Comparison of ENCODE assay signal across 8 mouse cellular contexts in the genomic region with DNA sequence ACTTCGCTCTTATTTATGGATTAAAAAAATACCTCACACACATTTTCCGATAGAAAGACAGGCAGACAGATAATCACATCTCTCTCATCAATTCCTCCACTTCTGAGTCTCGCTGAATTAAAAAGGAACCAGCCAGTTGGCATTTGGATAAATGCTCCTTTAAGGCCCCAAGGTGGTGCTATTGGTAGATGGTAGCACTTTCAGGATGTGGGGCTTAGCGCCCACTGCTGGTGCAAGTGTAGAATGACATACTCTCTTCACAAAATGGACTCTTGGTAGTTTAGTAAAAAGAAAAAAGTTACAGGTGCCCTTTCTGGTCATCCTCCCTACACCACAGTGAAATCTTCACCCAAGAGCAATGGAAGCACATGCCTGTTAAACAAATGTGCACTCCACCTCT. TPM values are rescaled to one million over a fixed set of nuclear protein-coding genes. Genes with fewer than 3 reads are reported as not detected.
DNase-seq lines count a peak whose midpoint lies in the region; ATAC-seq lines count a peak whose summit lies in the region.

No protein-coding gene starts in this region.

- H3K4me2 ChIP-seq in hindbrain, embryonic 11.5 days (replicated peaks; ENCODE audit: low read depth, low read length): no peak overlapping the region
- H3K4me2 ChIP-seq in hindbrain, embryonic 12.5 days (replicated peaks): no peak overlapping the region

- no peaks in the 10 kb centered on the region for H3K36me3 ChIP-seq in hindbrain, embryonic 11.5 days (ENCODE audit: control insufficient read depth, insufficient read depth, low read length)
- no peaks in the 10 kb centered on the region for H3K36me3 ChIP-seq in hindbrain, embryonic 12.5 days

- H3K27ac ChIP-seq in hindbrain, embryonic 11.5 days (ENCODE audit: low read depth, low read length): no peak overlapping the region
- no peak overlapping the region for H3K27ac ChIP-seq in hindbrain, embryonic 12.5 days

- H3K27me3 ChIP-seq in hindbrain, embryonic 11.5 days (ENCODE audit: control insufficient read depth, insufficient read depth, low read length): no peaks in the 10 kb centered on the region
- H3K27me3 ChIP-seq in hindbrain, embryonic 12.5 days: no peaks in the 10 kb centered on the region

- H3K9ac ChIP-seq in hindbrain, embryonic 11.5 days (ENCODE audit: low read depth, low read length): no peak overlapping the region
- H3K9ac ChIP-seq in hindbrain, embryonic 12.5 days: no peak overlapping the region

- WGBS in hindbrain, embryonic 11.5 days: 23% methylated on average over 4 of the region's 4 CpGs
- WGBS in hindbrain, embryonic 12.5 days: 24% methylated on average over 4 of the region's 4 CpGs

- H3K4me3 ChIP-seq in hindbrain, embryonic 11.5 days (ENCODE audit: low read depth, low read length): no peak overlapping the region
- H3K4me3 ChIP-seq in hindbrain, embryonic 12.5 days: no peak overlapping the region

- no peaks in the 10 kb centered on the region for H3K9me3 ChIP-seq in hindbrain, embryonic 11.5 days (ENCODE audit: control insufficient read depth, low read length)
- no peaks in the 10 kb centered on the region for H3K9me3 ChIP-seq in hindbrain, embryonic 12.5 days (replicated peaks)

- 0 out of 2 replicates have a peak, but pooled peaks have one; percentile 30 for ATAC-seq in hindbrain, embryonic 11.5 days (ENCODE audit: low FRiP score)
- ATAC-seq in hindbrain, embryonic 12.5 days (ENCODE audit: low FRiP score): no peak
- ATAC-seq in megakaryocyte-erythroid progenitor cell, adult 5-6 weeks (replicated peaks; ENCODE audit: low FRiP score, low TSS enrichment, poor library complexity, severe bottlenecking): peak; percentile 85

- DNase-seq in hindbrain, embryonic 11.5 days (ENCODE audit: low spot score): peak; percentile 83
- DNase-seq in Muller cell, postnatal 12 days (ENCODE audit: inconsistent ontology term): peak; percentile 52
- DNase-seq in cerebellum, postnatal 10 days: peak; percentile 67 to 74
- DNase-seq in frontal cortex, postnatal 25 days (ENCODE audit: low spot score in 2 of 2): peak; percentile 24 to 42
- peak; percentile 57 to 75 for DNase-seq in layer of hippocampus, postnatal 14 days (ENCODE audit: low spot score in 2 of 2)
- DNase-seq in thymus, postnatal 0 days (ENCODE audit: low spot score): peak; percentile 59

- H3K4me1 ChIP-seq in hindbrain, embryonic 11.5 days (replicated peaks; ENCODE audit: control insufficient read depth, insufficient read depth, low read length): no peaks in the 10 kb centered on the region
- no peaks in the 10 kb centered on the region for H3K4me1 ChIP-seq in hindbrain, embryonic 12.5 days

RNA-seq across cellular contexts. Expression of a gene that starts 37.1 kb away (rescaled TPM):
- polyA plus RNA-seq in hindbrain, embryonic 11.5 days (2014; fragmentation: Nextera tagmentation; extraction: Ambion mirVana): 32.8 and 39.5 TPM in 2 replicates
- polyA plus RNA-seq in hindbrain, embryonic 12.5 days (2016; fragmentation: Nextera tagmentation; extraction: Ambion mirVana): 57.6 and 64.2 TPM in 2 replicates
- total RNA-seq in layer of hippocampus, postnatal 14 days (2021): 100 to 1,000 TPM; 149 to 171 TPM
- total RNA-seq in megakaryocyte-erythroid progenitor cell, adult 5-6 weeks (2014; fragmentation: Nextera tagmentation): 0.47 TPM in 1 of 2 replicates, not detected in the other
- total RNA-seq in megakaryocyte-erythroid progenitor cell, adult 5-6 weeks (2017): not detected in 2 replicates
- 0.61 and 1.3 TPM in 2 replicates for polyA plus RNA-seq in thymus, postnatal 0 days (2015; fragmentation: Nextera tagmentation; extraction: Ambion mirVana)

Comparison
In these comparisons a context has a peak if more than half of its experiments do, and no peak if none do; other contexts are left out.
1. DNase-seq: peak in every context shown above with its lines; median percentile 83 in hindbrain, embryonic 11.5 days; 70 in cerebellum, postnatal 10 days; 66 in layer of hippocampus, postnatal 14 days; 59 in thymus, postnatal 0 days; 52 in Muller cell, postnatal 12 days; 33 in frontal cortex, postnatal 25 days.
2. RNA of a gene that starts 37.1 kb away (polyA plus RNA-seq): 57.6 to 64.2 TPM in hindbrain, embryonic 12.5 days and 32.8 to 39.5 TPM in hindbrain, embryonic 11.5 days; 0.61 to 1.3 TPM in thymus, postnatal 0 days; every median in the first group is over 10 times any median in the second.